Mouse (Mus musculus): Measurements from ENCODE around the gene Tmem88. TPM values are rescaled to one million over a fixed set of nuclear protein-coding genes. Genes with fewer than 3 reads are reported as not detected.
"Not testable (repeated sequence)": the region's sequence is repeated elsewhere in the genome, so short reads cannot be mapped to it uniquely, and the experiment has no call there.

Tmem88 gene
- total RNA-seq, 1 experiment from 2014 or later: 0.46 TPM

GRCm38 (mm10) chr11:69406867-69407723 is 9.1 kb upstream of the Tmem88 start:
- ATAC-seq (replicated peaks; ENCODE audit: low read depth, poor library complexity, severe bottlenecking): no peak

DNA sequence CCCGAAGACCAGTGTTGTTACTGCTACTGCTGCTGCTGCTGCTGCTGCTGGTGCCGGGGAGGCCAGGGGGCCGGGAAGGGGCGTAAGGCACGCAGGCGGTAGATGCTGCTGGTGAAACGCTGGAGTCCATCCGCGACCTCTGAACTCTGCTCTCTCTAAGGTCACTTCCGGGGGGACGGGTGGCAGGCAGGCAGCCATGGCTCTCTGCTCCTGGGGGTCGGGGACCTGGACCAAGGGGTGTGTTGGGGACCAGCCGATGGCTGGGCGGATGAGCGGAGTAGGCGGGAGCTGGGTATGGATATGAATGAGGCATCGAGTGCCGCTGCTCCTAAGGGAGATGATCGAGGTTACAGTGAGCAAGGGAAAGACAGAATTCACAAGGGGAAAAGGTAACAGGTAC is 8.2 kb upstream of the Tmem88 start:
- no peak for ATAC-seq (replicated peaks; ENCODE audit: low read depth, poor library complexity, severe bottlenecking)

DNA sequence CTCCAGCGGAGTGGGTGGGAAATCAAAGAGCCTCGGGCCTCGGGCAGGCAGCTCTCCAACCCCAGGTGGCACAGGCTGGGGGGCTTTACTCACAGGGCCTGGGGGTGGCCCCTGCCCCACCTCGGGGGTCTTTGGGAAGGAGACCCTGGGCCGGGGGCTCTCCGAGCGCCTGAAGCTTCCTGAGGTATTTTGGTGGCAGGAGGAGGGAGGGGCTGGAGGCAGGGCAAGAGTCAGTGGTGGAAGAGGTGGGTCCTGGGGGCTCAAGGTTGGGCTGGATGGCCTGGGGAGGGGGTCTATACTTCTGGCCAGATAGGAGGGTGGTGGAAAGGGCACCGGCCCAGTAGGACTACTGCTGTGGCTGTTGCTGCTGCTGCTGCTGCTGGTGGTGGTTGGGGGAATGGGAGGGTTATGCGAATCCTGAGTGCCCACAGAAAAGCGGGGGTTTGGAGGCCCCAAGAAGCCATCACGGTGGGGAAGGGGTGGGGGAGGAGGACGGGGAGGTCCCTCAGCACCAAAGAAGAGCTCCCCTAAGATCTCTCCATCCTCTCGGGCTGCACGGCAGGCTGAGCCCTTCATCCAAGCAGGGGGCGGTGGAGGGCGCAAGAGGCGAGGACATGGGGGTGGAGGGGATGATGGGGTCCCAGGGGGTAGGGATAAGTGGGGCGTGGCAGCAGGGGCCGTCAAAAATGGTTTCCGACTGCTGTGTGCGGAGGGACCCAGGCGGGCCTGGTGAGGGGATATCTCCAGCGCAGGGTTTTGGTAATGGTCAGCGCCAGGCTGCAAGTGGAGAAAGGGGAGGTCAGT is 7.6 kb upstream of the Tmem88 start:
- no peak for ATAC-seq (replicated peaks; ENCODE audit: low read depth, poor library complexity, severe bottlenecking)

- ATAC-seq (replicated peaks; ENCODE audit: low read depth, poor library complexity, severe bottlenecking): no peak
Observed at GRCm38 (mm10) chr11:69404595-69405396, 6.8 kb upstream of the Tmem88 start.

DNA sequence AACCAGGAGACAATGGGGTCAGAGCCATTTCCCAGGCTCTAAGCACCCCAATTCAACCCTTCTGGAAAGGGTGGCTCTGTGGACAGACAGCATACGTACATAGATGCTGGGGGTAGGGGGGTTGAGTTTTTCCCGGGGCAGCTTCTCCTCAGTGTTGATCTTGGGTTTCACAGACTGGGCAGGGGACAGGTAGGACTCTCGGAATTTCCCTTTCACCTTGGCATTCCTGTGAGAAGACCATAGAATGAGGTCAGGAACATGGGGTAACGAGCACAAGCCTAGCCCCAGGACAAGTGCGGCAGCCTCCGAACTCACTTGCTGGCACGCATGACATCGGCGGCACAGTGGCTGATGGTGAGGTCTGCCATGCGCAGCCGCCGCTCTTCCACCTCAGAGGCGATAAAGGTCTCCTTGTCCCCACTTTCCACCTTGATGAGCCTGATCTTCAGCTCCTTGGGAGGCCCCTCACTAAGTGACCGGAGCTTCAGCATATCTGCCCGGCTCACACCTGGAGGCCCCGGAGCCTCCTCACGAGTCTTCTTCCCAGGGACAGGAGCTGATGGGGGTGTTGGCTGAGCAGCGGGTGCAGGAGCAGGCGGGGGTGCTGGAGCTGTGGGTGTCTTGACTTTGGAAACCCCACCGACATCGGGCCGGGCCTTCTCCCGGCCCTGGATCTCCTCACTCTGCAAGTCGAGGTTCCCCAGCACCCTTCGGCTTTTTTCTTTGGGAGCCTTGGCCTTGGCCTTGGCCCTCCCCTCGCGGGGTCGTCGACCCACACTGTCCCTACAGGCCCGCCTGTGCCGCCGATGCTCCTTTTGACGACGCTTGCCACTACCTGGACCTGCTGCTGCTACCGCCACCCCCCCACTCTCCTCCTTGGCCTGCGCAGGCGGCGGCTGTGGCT is 5.9 kb upstream of the Tmem88 start:
- no peak for ATAC-seq (replicated peaks; ENCODE audit: low read depth, poor library complexity, severe bottlenecking)

- ATAC-seq (replicated peaks; ENCODE audit: low read depth, poor library complexity, severe bottlenecking): no peak
Observed at GRCm38 (mm10) chr11:69401987-69402386, 4.0 kb upstream of the Tmem88 start.

DNA sequence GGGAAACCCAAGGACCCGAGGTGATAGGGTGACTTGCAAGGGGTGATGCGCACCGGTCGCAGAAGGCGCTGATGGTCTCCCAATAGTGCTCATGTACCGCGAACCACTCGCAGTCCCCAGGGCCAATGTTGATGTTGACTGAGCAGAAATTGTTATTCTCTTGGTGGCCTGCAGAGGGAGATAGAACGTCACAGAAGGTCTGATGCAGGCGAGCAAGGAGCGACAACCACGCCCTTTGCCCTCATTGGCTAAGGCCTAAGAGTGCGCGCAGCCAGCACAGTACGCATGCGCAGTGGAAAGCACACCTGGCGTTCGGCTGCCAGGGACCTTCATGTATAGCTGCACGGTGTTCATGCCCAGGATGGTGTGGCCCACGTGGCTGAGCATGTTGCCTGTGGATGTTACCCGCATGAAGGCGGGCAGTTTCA is 3.2 kb upstream of the Tmem88 start:
- ATAC-seq (replicated peaks; ENCODE audit: low read depth, poor library complexity, severe bottlenecking): peak; percentile 87

- ATAC-seq (replicated peaks; ENCODE audit: low read depth, poor library complexity, severe bottlenecking): no peak
Observed at GRCm38 (mm10) chr11:69400083-69400850, 2.2 kb upstream of the Tmem88 start.

- ATAC-seq (replicated peaks; ENCODE audit: low read depth, poor library complexity, severe bottlenecking): no peak
Observed at GRCm38 (mm10) chr11:69399201-69400082, 1.4 kb upstream of the Tmem88 start.

DNA sequence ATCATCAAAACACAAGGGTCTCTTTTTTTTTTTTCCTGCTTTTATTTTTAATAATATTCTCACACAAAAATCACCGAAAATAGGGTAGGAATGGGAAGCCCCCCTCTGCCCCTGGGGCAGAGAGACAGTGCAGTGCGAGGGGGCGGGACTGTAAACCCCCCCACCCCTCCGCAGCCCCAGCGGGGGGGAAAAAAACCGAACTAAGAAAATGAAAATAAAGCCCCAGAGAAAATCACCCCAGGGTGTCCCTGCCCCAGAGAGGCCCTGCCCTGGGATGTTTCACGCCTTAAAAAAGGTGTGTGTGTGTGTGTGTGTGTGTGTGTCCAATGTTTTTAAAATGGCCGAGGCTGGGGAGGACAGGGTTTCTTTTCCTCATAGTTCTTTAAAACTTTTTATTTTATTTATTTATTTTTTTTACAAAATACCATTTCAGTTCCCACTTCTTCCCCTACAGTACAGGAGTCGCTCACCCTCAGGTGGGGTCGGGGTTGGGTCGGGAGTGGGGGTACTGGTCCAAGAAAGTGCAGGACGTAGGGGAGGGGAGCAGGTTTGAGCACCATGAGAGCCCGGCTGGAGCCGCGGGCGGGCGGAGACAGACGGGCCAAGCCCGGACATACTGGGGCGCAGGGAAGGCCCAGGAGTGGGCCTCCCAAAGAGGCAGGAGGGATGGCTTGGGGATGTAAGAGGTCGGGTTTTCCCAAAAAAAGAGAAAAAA is 609 bp upstream of the Tmem88 start:
- no peak for ATAC-seq (replicated peaks; ENCODE audit: low read depth, poor library complexity, severe bottlenecking)

DNA sequence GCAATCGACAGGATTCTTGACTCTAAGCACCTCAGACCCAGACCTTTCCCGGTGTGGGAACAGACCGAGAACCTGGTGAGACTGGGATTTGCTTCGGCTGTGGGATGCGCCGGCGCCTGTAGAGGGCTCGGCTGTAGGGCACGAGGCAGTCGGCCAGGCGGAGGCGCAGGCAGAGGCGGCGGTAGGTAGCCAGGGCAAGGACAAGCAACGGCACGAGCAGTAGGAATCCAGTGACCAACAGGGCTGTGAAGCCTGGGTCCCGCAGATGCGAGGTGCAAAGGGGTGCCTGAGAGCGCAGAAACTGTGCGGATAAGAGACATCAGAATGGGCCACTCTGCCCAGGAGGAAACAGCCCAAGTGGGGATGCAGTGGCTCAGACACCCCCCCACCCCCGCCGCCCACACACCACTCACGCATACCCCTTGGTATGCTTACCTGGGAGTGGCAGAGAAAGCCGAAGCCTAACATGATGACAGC is 415 bp downstream of the Tmem88 start:
- ATAC-seq (replicated peaks; ENCODE audit: low read depth, poor library complexity, severe bottlenecking): no peak

- peak; percentile 20 for ATAC-seq (replicated peaks; ENCODE audit: low read depth, poor library complexity, severe bottlenecking)
Observed at GRCm38 (mm10) chr11:69396772-69397171, 1.3 kb downstream of the Tmem88 start.

DNA sequence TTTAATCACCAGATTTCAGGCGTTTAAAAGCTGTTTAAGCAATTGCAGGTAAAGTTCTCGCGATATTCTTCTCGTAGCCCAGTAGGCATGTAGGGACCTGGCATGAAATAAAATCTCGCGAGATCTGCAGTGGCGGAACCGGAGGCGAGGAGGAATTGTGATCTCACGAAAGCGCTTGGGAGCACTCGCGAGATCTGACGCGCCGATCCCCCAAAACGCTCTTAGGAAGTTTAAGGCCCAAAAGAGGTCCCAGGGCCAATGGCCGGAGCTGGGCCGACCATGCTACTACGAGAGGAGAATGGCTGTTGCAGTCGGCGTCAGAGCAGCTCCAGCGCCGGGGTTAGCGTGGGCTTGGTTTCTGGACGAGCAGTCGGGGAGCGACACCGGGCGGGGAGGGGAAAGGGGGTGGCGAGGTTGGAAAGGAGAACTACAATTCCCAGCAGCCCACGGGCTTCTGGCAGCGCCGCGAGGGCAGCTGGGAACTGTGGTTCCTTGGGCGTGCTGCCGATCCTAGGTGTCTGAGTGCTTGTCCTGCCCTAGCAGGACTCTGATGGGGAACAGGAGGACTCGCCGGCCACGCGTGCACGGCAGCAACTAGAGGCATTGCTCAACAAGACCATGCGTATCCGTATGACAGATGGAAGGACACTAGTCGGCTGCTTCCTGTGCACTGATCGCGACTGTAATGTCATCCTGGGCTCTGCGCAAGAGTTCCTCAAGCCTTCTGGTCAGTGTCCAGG is 2.2 kb downstream of the Tmem88 start:
- peak; percentile 80 for ATAC-seq (replicated peaks; ENCODE audit: low read depth, poor library complexity, severe bottlenecking)

DNA sequence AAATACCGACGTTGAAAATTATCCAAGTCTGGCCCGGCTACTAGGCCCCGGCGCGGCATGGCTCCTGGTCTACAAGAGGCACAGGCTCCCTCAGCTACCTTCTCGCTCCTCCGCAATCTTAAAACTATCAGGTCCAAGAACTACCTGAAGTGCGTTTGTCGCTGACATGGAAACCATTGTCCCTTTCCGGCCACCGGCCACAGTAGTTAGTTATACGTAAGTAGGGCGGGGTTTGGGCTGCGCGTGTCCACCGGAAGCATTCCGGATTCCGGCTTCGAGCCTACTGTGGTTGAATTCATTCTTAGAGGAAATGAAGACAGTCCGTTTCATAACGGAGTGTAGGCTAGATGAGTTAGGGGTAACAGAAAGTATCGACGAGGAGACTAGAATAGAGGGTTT is 2.8 kb downstream of the Tmem88 start, which contains the start of the genes Naa38 and Cyb5d1:
TSS of gene Naa38 (plus strand) at position 253 of the 399 bp plus-strand sequence.
TSS of gene Cyb5d1 (minus strand) at position 397 of the 399 bp plus-strand sequence.
- ATAC-seq (replicated peaks; ENCODE audit: low read depth, poor library complexity, severe bottlenecking): peak; percentile 62

DNA sequence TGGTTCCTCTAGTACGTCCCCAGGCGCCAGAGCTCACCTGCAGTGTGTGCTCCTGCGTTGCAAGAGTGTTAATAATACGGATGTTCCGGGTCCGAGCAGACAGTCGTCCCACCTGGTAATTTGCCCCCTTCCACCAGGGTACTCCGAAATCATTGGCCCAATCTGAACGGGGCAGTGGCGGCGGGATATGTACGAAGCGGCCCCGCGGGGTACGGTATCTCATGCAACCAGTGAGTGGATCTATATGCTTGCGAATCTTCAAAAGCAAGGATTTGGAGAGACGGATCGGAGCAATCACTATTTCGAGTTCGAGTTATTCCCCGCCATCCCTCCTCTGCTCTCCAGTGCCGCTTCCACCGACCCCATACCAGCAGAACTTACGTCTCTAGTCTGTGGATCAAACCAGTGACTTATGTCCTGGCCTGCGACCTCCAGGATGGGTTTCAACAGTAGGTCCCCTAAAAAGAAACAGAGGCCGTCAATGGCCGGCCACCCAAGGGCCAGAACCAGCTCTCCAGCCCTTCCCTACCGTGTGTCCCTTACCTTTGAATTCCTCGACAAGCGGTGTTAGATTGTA is 3.4 kb downstream of the Tmem88 start:
- ATAC-seq (replicated peaks; ENCODE audit: low read depth, poor library complexity, severe bottlenecking): not testable (repeated sequence)

All from common myeloid progenitor, adult 5-6 weeks (primary cell).